Mouse (Mus musculus) adrenal gland, postnatal 14 days (tissue): Measurements from ENCODE around the gene Lamtor2. TPM values are rescaled to one million over a fixed set of nuclear protein-coding genes. Genes with fewer than 3 reads are reported as not detected.
"Not testable (repeated sequence)": the region's sequence is repeated elsewhere in the genome, so short reads cannot be mapped to it uniquely, and the experiment has no call there.

Experiments
- DNase-seq: peaks from one replicate; pipeline ENCODE4 v3.0.0; 2021; ENCODE audit warnings: mixed read lengths
- long read RNA-seq, 2 experiments: library from polyadenylated mRNA; stranded (forward); transcript quantifications; one replicate each; pipeline ENCODE4 v2.0.0; 2021
- total RNA-seq: library from RNA; stranded (reverse); gene quantifications from 2 replicates; pipeline ENCODE4 v1.2.3, GENCODE M21; 2021

Gene Lamtor2
- total RNA-seq, result 133 and 138 TPM in 2 replicates
- long read RNA-seq, experiment 1, transcript Lamtor2-203 (2 exons, 567 nt), result minor isoform, 5 of 109 reads
- long read RNA-seq, experiment 1, transcript Lamtor2-201 (4 exons, 668 nt), result major isoform, 86 of 109 reads
- long read RNA-seq, experiment 1, transcript Lamtor2-202 (4 exons, 568 nt), result minor isoform, 10 of 109 reads
- long read RNA-seq, experiment 1, partial matches to known transcripts, result 3 of 109 reads
- long read RNA-seq, experiment 1, other reads (novel, unspliced or antisense), result 4 of 109 reads
- long read RNA-seq, experiment 2, transcript Lamtor2-203 (2 exons, 567 nt), result minor isoform, 8 of 128 reads
- long read RNA-seq, experiment 2, transcript Lamtor2-201 (4 exons, 668 nt), result major isoform, 94 of 128 reads
- long read RNA-seq, experiment 2, transcript Lamtor2-202 (4 exons, 568 nt), result minor isoform, 12 of 128 reads
- long read RNA-seq, experiment 2, partial matches to known transcripts, result 7 of 128 reads
- long read RNA-seq, experiment 2, other reads (novel, unspliced or antisense), result 6 of 128 reads

GRCm38 (mm10) chr3:88552676-88553524 lies at the start of gene Lamtor2:
Gene Lamtor2, minus strand, starts transcription at chr3:88553074.
- peak; percentile 99 for DNase-seq

- DNase-seq, result no peak
These were observed 49.6 kb upstream of the Lamtor2 start for GRCm38 (mm10) chr3:88602466-88602865.

DNA sequence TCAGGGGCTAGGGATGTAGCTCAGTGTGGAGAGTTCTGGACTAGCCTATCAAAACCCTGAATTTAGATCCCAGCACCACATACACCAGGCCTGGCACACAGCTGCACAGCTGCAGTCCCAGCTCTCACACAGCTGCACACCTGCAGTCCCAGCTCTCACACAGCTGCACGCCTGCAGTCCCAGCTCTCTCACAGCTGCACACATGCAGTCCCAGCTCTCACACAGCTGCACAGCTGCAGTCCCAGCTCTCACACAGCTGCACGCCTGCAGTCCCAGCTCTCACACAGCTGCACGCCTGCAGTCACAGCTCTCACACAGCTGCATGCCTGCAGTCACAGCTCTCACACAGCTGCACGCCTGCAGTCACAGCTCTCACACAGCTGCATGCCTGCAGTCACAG lies 43.7 kb upstream of the Lamtor2 start:
- not testable (repeated sequence) for DNase-seq

- no peak for DNase-seq
These were observed 41.2 kb upstream of the Lamtor2 start for GRCm38 (mm10) chr3:88593893-88594580.

DNA sequence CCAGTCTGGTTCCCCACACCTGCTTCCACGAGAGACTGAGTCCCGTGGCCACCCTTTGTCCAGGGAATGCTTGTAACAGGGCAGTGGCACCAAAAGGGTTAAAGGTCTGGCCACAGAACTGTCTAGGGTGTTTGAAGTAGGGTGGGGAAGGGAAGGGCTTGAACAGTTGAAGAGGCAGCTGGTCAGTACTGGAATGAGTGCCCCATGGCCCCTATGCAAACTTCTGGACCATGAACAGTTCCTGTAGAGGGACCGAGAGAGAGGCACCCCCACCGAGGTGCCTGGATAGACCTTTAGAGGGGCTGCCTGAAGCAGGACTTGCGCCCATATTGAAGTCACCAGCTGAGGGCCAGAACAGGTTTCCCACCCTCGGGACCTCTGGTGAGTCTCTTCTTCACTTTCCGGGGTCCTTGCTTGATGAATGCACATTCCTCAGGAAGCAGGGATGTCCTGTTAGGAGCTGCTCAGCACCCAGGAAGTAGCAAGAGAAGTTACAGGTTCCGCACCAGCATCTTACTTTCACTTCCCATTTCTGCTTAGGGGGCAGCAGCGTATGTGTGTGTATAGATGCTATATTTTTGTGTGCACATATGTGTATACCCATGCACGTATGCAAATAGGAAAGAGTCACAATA lies 40.2 kb upstream of the Lamtor2 start:
- DNase-seq, result no peak

DNA sequence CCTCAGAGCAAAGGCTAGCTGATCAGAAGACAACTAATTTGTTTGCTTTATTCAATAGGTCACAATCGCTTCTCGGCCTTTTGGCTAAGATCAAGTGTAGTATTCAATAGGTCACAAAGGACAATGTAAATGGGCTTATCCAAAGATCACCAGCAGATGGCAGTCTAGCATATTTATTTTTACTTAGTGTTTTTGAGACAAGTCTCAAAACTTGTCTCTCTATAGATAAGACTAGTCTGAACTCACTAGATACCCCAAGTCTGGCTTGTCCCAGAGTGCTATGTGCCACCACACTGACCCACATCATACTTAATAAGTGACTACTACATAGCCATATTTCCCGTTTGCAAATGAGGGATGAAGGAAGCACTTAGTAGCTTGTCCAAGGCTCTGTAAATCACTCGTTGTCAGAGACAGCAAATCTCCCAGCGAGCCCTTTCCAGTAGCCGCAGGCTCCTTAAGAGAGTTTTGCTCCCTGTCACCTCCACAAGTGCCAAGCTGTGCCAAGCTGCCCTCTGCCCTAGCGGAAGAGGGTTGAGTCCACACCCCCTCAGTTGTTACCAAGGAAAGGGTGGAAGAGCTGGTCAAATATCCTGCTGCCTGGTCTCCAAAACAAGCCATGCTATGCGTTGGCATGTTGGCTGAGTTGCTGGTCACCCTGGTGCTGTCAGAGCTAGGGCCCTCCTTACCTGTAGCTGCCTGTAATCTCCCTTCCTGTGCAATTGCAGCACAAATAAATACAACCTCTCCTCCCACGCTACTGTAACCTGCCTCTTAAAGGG lies 39.3 kb upstream of the Lamtor2 start:
- DNase-seq, result peak; percentile 44

DNA sequence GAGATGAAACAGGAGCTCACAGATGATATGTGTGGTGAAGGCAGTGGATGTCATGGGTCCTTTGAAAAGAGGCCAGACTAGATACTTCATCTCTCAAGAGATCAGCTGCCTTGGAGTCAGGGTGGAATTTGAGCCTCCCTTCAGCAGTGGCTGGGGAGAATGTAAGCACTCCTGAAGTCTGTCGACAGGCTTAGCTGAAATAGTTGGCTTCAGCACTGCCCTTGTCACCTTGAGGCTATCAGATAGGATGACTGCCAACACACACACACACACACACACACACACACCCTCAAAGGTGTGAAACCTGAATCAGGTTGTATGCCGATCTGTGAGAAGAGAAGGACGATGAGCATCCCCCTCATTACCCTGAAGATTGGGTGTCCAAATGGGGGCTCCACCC lies 38.2 kb upstream of the Lamtor2 start:
- DNase-seq, result peak; percentile 25

- no peak for DNase-seq
These were observed 37.4 kb upstream of the Lamtor2 start for GRCm38 (mm10) chr3:88590246-88590645.

- no peak for DNase-seq
These were observed 33.8 kb upstream of the Lamtor2 start for GRCm38 (mm10) chr3:88586640-88587039.

DNA sequence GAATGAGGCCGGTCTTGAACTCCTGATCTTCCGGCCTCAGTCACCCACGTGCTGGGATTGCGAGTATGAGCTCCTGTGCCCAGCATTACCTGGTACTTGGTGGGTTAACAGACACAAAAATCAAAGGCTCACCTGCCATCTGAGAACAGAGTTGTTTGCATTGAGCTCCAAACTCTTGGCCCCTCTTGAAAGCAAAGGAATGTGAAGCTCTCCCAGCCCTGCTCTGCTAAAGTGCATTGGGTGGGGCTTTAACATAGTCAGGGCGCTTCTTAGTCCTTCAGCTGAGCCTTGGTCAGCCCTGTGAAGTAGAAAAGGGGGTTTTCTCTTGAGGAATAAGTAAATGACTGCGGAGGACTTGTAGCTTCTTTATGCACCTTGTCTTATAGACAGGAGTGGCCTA lies 32.9 kb upstream of the Lamtor2 start:
- no peak for DNase-seq

- DNase-seq, result peak; percentile 89
These were observed 26.7 kb upstream of the Lamtor2 start for GRCm38 (mm10) chr3:88579454-88580117.

DNA sequence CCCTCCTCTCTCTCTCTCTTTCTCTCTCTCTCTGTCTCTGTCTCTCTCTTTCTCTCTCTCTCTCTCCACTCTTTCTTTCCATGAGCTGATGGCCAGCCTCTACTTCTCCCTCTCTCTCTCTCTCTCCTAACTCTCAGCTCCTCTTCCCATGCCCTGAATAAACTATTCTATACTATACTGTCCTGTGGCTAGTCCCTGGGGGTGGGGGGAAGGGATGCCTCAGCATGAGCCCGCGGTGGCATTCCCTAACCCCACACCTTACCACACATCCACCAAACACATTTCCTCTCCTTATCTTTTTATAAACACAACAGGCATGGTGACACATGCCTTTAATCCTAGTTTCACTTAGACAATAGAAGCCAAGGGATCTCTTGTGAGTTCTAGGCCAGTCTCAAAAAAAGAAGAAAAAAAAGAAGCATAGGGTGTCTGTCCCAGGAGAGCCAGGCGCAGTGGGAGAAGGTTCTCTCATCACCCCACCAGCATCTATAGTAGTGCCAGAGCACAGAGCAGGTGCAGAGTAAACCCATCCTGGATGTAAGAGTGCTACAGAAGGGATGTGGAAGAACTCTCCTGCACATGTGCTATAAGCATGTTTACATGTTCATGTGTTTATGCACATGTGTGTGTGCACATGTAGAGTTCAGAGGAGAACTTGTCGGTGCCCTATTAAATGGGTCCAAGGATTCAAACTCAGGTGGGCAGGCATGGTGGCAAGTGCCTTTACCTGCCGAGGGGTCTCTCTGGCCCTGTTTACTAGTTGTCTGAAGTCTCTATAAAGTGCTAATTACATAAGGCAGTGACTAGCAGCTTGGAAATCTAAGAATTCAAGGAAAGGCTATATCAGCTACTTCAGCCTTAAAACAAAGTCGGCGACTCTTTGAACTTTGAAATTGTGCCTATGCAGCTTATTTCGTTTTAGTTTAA lies 25.9 kb upstream of the Lamtor2 start:
- no peak for DNase-seq

GRCm38 (mm10) chr3:88577846-88578245 lies 25.0 kb upstream of the Lamtor2 start:
- DNase-seq, result not testable (repeated sequence)

DNA sequence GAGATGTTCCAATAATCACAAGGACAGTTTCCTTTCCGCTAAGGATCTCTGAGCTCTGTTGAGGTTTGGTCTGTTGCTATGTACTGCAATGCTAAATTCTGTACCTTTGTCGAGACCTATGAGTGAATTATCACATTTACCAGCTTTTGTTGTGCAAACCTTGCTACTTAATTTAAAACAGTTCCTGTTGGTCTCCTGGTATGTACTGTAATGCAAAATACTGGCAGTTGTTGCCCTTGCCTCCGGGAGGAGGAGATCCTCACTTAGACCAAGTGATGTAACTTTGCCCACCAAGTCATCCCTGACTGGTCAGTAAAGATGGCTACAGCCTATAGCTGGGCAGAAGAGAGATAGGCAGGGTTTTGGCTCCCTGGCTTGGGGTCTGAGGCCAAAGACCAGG lies 22.7 kb upstream of the Lamtor2 start, which contains the start of gene Ssr2:
Gene Ssr2 (plus strand): TSS at position 337 of the 400 bp plus-strand sequence.
- DNase-seq, result no peak

- DNase-seq, result no peak
These were observed 20.9 kb upstream of the Lamtor2 start for GRCm38 (mm10) chr3:88573810-88574209.

DNA sequence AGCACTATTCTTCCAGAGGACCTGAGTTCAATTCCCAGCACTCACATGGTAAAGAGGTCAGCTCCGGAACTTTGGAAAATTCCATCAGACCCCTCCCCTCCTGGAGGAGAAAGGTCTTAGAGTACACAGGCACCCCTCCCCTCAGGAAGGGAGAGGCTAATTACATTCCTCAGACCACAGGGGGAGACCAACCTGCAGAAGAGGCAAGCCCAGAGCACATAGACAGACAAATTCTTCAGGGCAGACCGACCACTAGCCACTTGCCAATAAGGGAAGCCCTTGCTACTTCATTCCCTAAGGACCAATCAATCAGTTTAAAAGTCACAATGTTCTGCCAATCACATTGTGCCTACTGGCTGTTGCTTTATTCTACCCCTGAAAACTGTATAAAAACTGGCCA lies 20.0 kb upstream of the Lamtor2 start:
- no peak for DNase-seq

DNA sequence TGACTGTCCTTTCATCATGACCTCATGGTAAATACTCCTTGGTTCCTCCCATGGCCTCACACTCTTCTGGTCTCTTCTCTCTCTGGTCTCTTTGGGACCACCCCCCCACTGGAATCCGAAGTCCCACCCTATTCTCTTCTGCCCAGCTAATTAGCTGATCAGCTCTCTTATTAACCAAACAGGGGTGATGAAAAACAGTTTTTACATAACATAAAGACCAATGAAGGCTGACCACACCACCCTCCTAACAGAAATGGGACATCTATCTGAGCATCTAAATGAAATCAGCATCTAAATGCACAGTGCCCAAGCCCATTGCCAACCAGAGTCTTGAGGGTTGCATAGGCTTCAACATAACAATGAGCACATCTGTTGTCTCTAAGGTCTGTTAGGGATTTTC lies 19.0 kb upstream of the Lamtor2 start:
- no peak for DNase-seq

DNA sequence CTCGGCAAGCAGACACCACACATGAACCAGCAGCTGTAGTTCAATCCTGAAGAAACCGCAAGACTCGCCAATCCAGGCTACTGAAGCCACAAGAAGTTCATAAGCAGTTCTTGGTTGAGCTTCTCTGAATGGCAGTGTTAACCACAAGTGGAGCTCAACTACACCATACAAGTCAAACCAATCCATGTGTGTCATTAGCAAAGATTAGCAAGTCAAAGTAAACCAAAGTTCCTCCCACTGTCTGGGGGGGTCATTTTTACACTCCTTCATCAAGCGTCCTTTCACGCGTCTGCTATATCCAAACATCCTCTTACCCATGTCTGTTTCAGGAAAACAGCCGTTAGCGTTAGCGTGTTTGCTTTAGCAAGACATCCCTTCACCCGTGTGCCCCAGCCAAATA lies 17.5 kb upstream of the Lamtor2 start:
- no peak for DNase-seq

GRCm38 (mm10) chr3:88569694-88570093 lies 16.8 kb upstream of the Lamtor2 start:
- DNase-seq, result peak; percentile 71
